Mouse (Mus musculus) MEL-GATA-1-ER (cell line): ENCODE results near the gene Abcb4.
"Not testable (repeated sequence)": the region's sequence is repeated elsewhere in the genome, so short reads cannot be mapped to it uniquely, and the experiment has no call there.

Source experiments
- DNase-seq: peaks from one replicate; pipeline ENCODE4 v3.0.0-alpha.2; 2012; ENCODE audit warnings: low read depth; ENCODE audit errors: extremely low read depth

Abcb4 gene

GRCm38 (mm10) chr5:8996686-8997512 lies 103.4 kb downstream of the Abcb4 start, which contains the start of gene Crot:
TSS of gene Crot (minus strand) at chr5:8997324.
- DNase-seq, result peak; percentile 80

DNA sequence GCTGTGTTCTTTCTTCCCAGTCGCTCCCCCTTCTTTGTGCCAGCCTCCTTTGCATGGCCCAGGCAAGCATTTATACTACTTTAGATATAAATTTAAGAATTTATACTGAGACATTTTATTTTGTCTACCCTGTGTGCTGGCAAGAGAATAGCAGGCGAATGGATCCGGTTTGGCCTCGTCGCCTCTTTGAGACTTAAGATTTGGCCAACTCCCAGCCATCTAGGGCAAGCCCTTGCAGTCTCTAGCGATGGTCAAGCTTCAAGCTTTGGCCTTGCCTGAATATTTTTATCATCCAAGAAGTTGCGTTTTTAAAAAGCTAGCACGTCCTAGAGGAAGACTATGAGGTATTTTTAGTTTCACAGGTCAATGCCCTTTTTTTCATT lies 104.0 kb downstream of the Abcb4 start:
- no peak for DNase-seq

DNA sequence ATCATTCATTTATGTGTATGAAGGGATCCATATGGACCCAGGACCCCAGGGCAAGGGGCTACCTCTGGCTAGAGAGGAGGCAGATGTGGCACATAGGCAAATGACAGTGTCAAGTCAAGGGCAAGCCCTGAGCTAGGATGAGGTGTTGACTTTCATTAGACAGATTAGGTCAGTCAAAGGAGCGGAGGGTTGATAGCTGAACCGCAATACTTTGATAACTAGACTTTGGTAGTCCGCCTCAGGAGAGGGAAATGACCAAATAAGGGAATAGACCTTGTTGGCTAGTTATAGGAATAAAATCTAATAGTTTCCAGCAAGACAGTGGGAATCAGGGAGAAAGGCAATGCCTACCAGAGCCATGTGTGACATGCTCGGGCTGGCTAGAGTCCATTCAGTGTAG lies 105.6 kb downstream of the Abcb4 start:
- DNase-seq, result no peak

DNA sequence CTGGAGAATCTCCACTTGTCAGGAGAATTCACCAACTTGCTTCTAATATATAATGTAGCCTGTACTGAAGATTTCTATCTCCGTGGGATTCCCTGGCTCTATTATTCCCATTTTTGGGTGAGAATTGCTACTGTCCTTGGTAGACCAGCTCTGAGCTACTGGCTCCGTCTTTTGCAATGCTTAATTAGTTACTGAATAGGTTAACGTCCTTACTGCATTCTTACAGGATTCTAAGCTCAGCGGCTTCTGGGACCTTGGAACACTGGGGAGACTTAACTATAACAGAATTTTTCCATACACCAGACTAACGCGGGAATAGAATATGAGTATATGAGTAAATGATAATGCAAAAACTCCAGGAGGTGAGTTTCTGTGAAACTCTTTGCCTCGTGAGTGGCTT lies 106.5 kb downstream of the Abcb4 start:
- not testable (repeated sequence) for DNase-seq

DNA sequence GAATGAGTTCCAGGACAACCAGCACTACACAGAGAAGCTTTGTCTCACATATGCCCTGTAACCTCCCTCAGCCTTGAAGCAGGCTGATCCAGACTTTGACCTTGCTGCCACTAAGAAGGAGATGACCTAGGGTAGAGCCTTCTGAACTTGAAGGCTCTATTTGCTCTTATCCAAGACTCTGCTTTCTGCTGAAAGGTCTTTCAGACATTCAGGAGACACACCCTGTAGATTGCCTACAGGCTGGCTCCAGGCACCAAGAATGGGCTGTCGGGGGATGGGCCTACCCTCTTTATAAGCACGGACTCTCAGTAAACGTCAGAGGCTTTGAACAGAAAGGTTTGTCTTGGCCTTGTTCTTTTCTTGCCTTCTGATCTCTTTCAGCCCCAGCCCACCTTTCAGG lies 113.1 kb downstream of the Abcb4 start:
- not testable (repeated sequence) for DNase-seq
